Mouse (Mus musculus) brain, embryonic 14.5 days (tissue): ENCODE data around the gene Mrpl51.

Experiments
- CTCF ChIP-seq: fragments of 200-500 bp; IDR thresholded peaks from 2 replicates; pipeline ENCODE4 v1.5.1; 2012; ENCODE audit warnings: inconsistent platforms, mild to moderate bottlenecking, moderate library complexity, borderline replicate concordance; ENCODE audit not compliant: insufficient read depth, insufficient read length; ENCODE audit errors: extremely low read depth
- POLR2A ChIP-seq: fragments of 200-500 bp; IDR thresholded peaks from 2 replicates; pipeline ENCODE4 v1.6.1; 2012; ENCODE audit warnings: mild to moderate bottlenecking, inconsistent platforms, borderline replicate concordance; ENCODE audit not compliant: poor library complexity, insufficient read depth, insufficient read length, severe bottlenecking; ENCODE audit errors: extremely low read depth

DNA sequence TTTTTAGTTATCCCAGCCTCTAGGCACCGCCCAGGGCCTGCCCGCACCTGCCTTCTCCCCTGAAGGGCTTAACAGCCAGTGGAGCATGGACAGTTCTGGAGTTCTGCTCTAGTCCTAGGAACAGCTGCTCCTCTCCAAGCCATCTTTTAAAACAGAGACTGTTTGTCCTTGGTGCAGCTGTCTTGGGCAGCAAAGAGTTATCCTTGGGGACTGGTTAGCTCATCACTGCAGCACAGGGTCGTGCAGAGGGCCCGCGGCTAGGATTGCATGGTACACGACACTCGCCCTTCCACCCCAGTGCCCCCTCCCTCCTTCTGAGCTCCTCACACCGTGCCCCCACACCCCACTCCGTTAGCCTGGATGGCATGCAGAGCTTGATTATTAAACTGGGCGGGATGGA is 44.3 kb upstream of the Mrpl51 start:
- TF ChIP-seq POLR2A (no peak), CTCF (no peak)
